Mouse (Mus musculus): ENCODE measurements around the gene Zfp592. TPM values are rescaled to one million over a fixed set of nuclear protein-coding genes. Genes with fewer than 3 reads are reported as not detected.

Zfp592 gene
- polyA plus RNA-seq, 1 experiment, result 26.5 TPM

GRCm38 (mm10) chr7:80992631-80992979 lies 876 bp upstream of the Zfp592 start:
- Histone ChIP-seq H3K4me3 (ENCODE audit: insufficient read depth, low read length) (peak overlapping the region; percentile 74), H3K4me1 (ENCODE audit: control insufficient read depth, insufficient read depth, low read length) (peaks cover 5% of the 10 kb centered on the region; the same call in 1 of the 2 replicates), H3K27ac (ENCODE audit: insufficient read depth, low read length) (peak overlapping the region; percentile 3; the same call in 1 of the 2 replicates)
- TF ChIP-seq POLR2A (IDR thresholded peaks at IDR 0.05; ENCODE audit: low read depth, low read length), result no peak
- TF ChIP-seq CTCF (IDR thresholded peaks at IDR 0.05; ENCODE audit: borderline replicate concordance, insufficient read depth, low read length), result no peak

- peak overlapping the region; percentile 85 for H3K4me3 ChIP-seq (ENCODE audit: insufficient read depth, low read length)
- peak overlapping the region; percentile 67 for H3K27ac ChIP-seq (ENCODE audit: insufficient read depth, low read length)
- TF ChIP-seq POLR2A (IDR thresholded peaks at IDR 0.05; ENCODE audit: low read depth, low read length) (no peak), CTCF (IDR thresholded peaks at IDR 0.05; ENCODE audit: borderline replicate concordance, insufficient read depth, low read length) (no peak)
Measured at GRCm38 (mm10) chr7:80993834-80994662, 567 bp downstream of the Zfp592 start.

GRCm38 (mm10) chr7:80994663-80995005 lies 1.2 kb downstream of the Zfp592 start:
- TF ChIP-seq POLR2A (IDR thresholded peaks at IDR 0.05; ENCODE audit: low read depth, low read length), result no peak
- H3K4me3 ChIP-seq (ENCODE audit: insufficient read depth, low read length), result peak overlapping the region; percentile 85
- H3K27ac ChIP-seq (ENCODE audit: insufficient read depth, low read length), result no peak overlapping the region
- peaks cover 6% of the 10 kb centered on the region; the same call in 1 of the 2 replicates for H3K4me1 ChIP-seq (ENCODE audit: control insufficient read depth, insufficient read depth, low read length)

More at GRCm38 (mm10) chr7:80993834-80994662, 567 bp downstream of the Zfp592 start:
- peaks cover 6% of the 10 kb centered on the region; the same call in 1 of the 2 replicates for H3K4me1 ChIP-seq (ENCODE audit: control insufficient read depth, insufficient read depth, low read length)

GRCm38 (mm10) chr7:80995266-80996146 lies 2.0 kb downstream of the Zfp592 start:
- Histone ChIP-seq H3K27ac (ENCODE audit: insufficient read depth, low read length) (no peak overlapping the region), H3K4me3 (ENCODE audit: insufficient read depth, low read length) (peak overlapping the region; percentile 15; the same call in 1 of the 2 replicates), H3K4me1 (ENCODE audit: control insufficient read depth, insufficient read depth, low read length) (peaks cover 8% of the 10 kb centered on the region; the same call in 1 of the 2 replicates)
- TF ChIP-seq CTCF (IDR thresholded peaks at IDR 0.05; ENCODE audit: borderline replicate concordance, insufficient read depth, low read length), result no peak
- no peak for TF ChIP-seq POLR2A (IDR thresholded peaks at IDR 0.05; ENCODE audit: low read depth, low read length)

GRCm38 (mm10) chr7:80997776-80998175 lies 4.3 kb downstream of the Zfp592 start:
- H3K4me3 ChIP-seq (ENCODE audit: insufficient read depth, low read length), result no peak overlapping the region
- TF ChIP-seq POLR2A (IDR thresholded peaks at IDR 0.05; ENCODE audit: low read depth, low read length), result no peak
- no peak for TF ChIP-seq CTCF (IDR thresholded peaks at IDR 0.05; ENCODE audit: borderline replicate concordance, insufficient read depth, low read length)
- H3K27ac ChIP-seq (ENCODE audit: insufficient read depth, low read length), result peak overlapping the region; percentile 43; the same call in 1 of the 2 replicates
- peaks cover 11% of the 10 kb centered on the region; the same call in 1 of the 2 replicates for H3K4me1 ChIP-seq (ENCODE audit: control insufficient read depth, insufficient read depth, low read length)

GRCm38 (mm10) chr7:80999536-80999935 lies 6.1 kb downstream of the Zfp592 start:
- no peak for TF ChIP-seq POLR2A (IDR thresholded peaks at IDR 0.05; ENCODE audit: low read depth, low read length)
- no peak for TF ChIP-seq CTCF (IDR thresholded peaks at IDR 0.05; ENCODE audit: borderline replicate concordance, insufficient read depth, low read length)
- H3K4me3 ChIP-seq (ENCODE audit: insufficient read depth, low read length), result no peak overlapping the region
- peaks cover 11% of the 10 kb centered on the region; the same call in 1 of the 2 replicates for H3K4me1 ChIP-seq (ENCODE audit: control insufficient read depth, insufficient read depth, low read length)
- H3K27ac ChIP-seq (ENCODE audit: insufficient read depth, low read length), result no peak overlapping the region

- peaks cover 10% of the 10 kb centered on the region for H3K4me1 ChIP-seq (ENCODE audit: control insufficient read depth, insufficient read depth, low read length)
- H3K27ac ChIP-seq (ENCODE audit: insufficient read depth, low read length), result no peak overlapping the region
- H3K4me3 ChIP-seq (ENCODE audit: insufficient read depth, low read length), result no peak overlapping the region
- TF ChIP-seq POLR2A (IDR thresholded peaks at IDR 0.05; ENCODE audit: low read depth, low read length) (no peak), CTCF (IDR thresholded peaks at IDR 0.05; ENCODE audit: borderline replicate concordance, insufficient read depth, low read length) (no peak)
Measured at GRCm38 (mm10) chr7:81001844-81002243, 8.4 kb downstream of the Zfp592 start.

GRCm38 (mm10) chr7:81004556-81005079 lies 11.1 kb downstream of the Zfp592 start:
- Histone ChIP-seq H3K4me1 (ENCODE audit: control insufficient read depth, insufficient read depth, low read length) (peaks cover 7% of the 10 kb centered on the region; the same call in 1 of the 2 replicates), H3K4me3 (ENCODE audit: insufficient read depth, low read length) (no peak overlapping the region), H3K27ac (ENCODE audit: insufficient read depth, low read length) (no peak overlapping the region)
- TF ChIP-seq POLR2A (IDR thresholded peaks at IDR 0.05; ENCODE audit: low read depth, low read length) (no peak), CTCF (IDR thresholded peaks at IDR 0.05; ENCODE audit: borderline replicate concordance, insufficient read depth, low read length) (no peak)

GRCm38 (mm10) chr7:81005969-81006368 lies 12.5 kb downstream of the Zfp592 start:
- Histone ChIP-seq H3K27ac (ENCODE audit: insufficient read depth, low read length) (no peak overlapping the region), H3K4me3 (ENCODE audit: insufficient read depth, low read length) (no peak overlapping the region), H3K4me1 (ENCODE audit: control insufficient read depth, insufficient read depth, low read length) (peaks cover 2% of the 10 kb centered on the region; the same call in 1 of the 2 replicates)
- TF ChIP-seq CTCF (IDR thresholded peaks at IDR 0.05; ENCODE audit: borderline replicate concordance, insufficient read depth, low read length) (no peak), POLR2A (IDR thresholded peaks at IDR 0.05; ENCODE audit: low read depth, low read length) (no peak)

Measured in embryonic fibroblast, embryonic 13.5 days (primary cell).